Comparison of ENCODE assay signal across 9 mouse cellular contexts in genomic region chr12:111274447-111275149, GRCm38 (mm10). TPM values are rescaled to one million over a fixed set of nuclear protein-coding genes. Genes with fewer than 3 reads are reported as not detected.
DNase-seq lines count a peak whose midpoint lies in the region; ATAC-seq and TF ChIP-seq lines count a peak whose summit lies in the region.
"Had no signal": no experiment of that assay in that cellular context is flagged by ENCODE, and none has a peak within 500 bp of the region (broad histone marks: within the 10 kb centered on the region; RNA-seq: fewer than 3 reads in every experiment).

No protein-coding gene starts in this region.

- intact Hi-C loops in heart, postnatal 10 days (cut with DNase I), result loop anchor here (5.0 kb wide), 1 partner anchor 193 kb away; no protein-coding TSS in a partner anchor

- peaks cover 78% of the 10 kb centered on the region for H3K27me3 ChIP-seq in heart, embryonic 14.5 days (ENCODE audit: control insufficient read depth, insufficient read depth, low read length)
- H3K27me3 ChIP-seq in G1E (ENCODE audit: insufficient read depth, low read length), result peaks cover 22% of the 10 kb centered on the region
- H3K27me3 ChIP-seq in forebrain, embryonic 13.5 days, result peaks cover 83% of the 10 kb centered on the region
- H3K27me3 ChIP-seq in liver, embryonic 16.5 days (ENCODE audit: control insufficient read depth, insufficient read depth, low read depth, low read length), result peaks cover 76% of the 10 kb centered on the region

- peak overlapping the region; percentile 68 for H3K9ac ChIP-seq in heart, embryonic 14.5 days (ENCODE audit: low read length)
- peak overlapping the region; percentile 50 for H3K9ac ChIP-seq in forebrain, embryonic 13.5 days
- no peak overlapping the region for H3K9ac ChIP-seq in liver, embryonic 16.5 days (ENCODE audit: low read depth, low read length)

- TF ChIP-seq CTCF in G1E (IDR thresholded peaks at IDR 0.05; ENCODE audit: low read depth, low read length), result no peak

- peak overlapping the region; percentile 96 for H3K4me2 ChIP-seq in heart, embryonic 14.5 days (ENCODE audit: low read length)
- H3K4me2 ChIP-seq in forebrain, embryonic 13.5 days, result peak overlapping the region; percentile 74
- peak overlapping the region; percentile 53 for H3K4me2 ChIP-seq in liver, embryonic 16.5 days (ENCODE audit: low read depth, low read length)

- ATAC-seq in heart, embryonic 14.5 days (ENCODE audit: insufficient number of reproducible peaks, insufficient read depth, low FRiP score, low read depth), result 0 out of 2 replicates have a peak, but pooled peaks have one; percentile 10
- no peak for ATAC-seq in G1E (ENCODE audit: extremely low read depth, insufficient number of reproducible peaks, low FRiP score, poor library complexity, severe bottlenecking)
- ATAC-seq in forebrain, embryonic 13.5 days, result no peak; the same call in 1 of the 2 replicates
- ATAC-seq in liver, embryonic 16.5 days (ENCODE audit: low read depth), result no peak

- 4% methylated on average over 79 of the region's 80 CpGs for WGBS in heart, embryonic 14.5 days
- WGBS in forebrain, embryonic 13.5 days, result 3% methylated on average over 80 of the region's 80 CpGs
- WGBS in liver, embryonic 16.5 days (ENCODE audit: insufficient replicate concordance), result 4% methylated on average over 80 of the region's 80 CpGs

- DNase-seq in heart, postnatal 10 days, result no peak
- DNase-seq in G1E (ENCODE audit: low spot score), result no peak
- no peak for DNase-seq in frontal cortex, adult 2 months (ENCODE audit: extremely low spot score in 1 of 2, low spot score in 1 of 2)
- DNase-seq in layer of hippocampus, adult 9-10 months (ENCODE audit: low spot score), result no peak
- DNase-seq in layer of hippocampus, postnatal 25 days (ENCODE audit: extremely low spot score in 1 of 2, low spot score in 1 of 2), result no peak

- peak overlapping the region; percentile 42 to 53 for H3K4me3 ChIP-seq in heart, embryonic 14.5 days (ENCODE audit: control insufficient read depth in 1 of 2, insufficient read depth in 1 of 2, low read depth in 1 of 2, low read length in 2 of 2)
- peak overlapping the region; percentile 39; the same call in 1 of the 2 replicates for H3K4me3 ChIP-seq in G1E (ENCODE audit: low read depth, low read length)
- peak overlapping the region; percentile 43 for H3K4me3 ChIP-seq in forebrain, embryonic 13.5 days
- H3K4me3 ChIP-seq in liver, embryonic 16.5 days (ENCODE audit: low read depth, low read length), result peak overlapping the region; percentile 38

- H3K4me1 ChIP-seq in heart, embryonic 14.5 days (ENCODE audit: control insufficient read depth in 2 of 2, insufficient read depth in 2 of 2, low read length in 2 of 2), result peaks cover 13 to 21% of the 10 kb centered on the region in 2 experiments; a peak in 3 of 4 replicates
- H3K4me1 ChIP-seq in G1E (ENCODE audit: insufficient read depth, low read depth, low read length), result peaks cover 16% of the 10 kb centered on the region
- H3K4me1 ChIP-seq in forebrain, embryonic 13.5 days, result peaks cover 21% of the 10 kb centered on the region
- H3K4me1 ChIP-seq in liver, embryonic 16.5 days (ENCODE audit: control insufficient read depth, low read depth, low read length), result peaks cover 26% of the 10 kb centered on the region

- H3K9me3 ChIP-seq in heart, embryonic 14.5 days (ENCODE audit: control insufficient read depth, low read length), result peaks cover 5% of the 10 kb centered on the region; the same call in 1 of the 2 replicates
- H3K9me3 ChIP-seq in G1E (replicated peaks), result peaks cover 47% of the 10 kb centered on the region
- H3K9me3 ChIP-seq in forebrain, embryonic 13.5 days (replicated peaks), result peaks cover 10% of the 10 kb centered on the region; the same call in 1 of the 2 replicates
- H3K9me3 ChIP-seq in liver, embryonic 16.5 days (replicated peaks; ENCODE audit: control insufficient read depth, low read length), result no peaks in the 10 kb centered on the region

- no peak overlapping the region for H3K27ac ChIP-seq in heart, embryonic 14.5 days (replicated peaks in 1 of 2; ENCODE audit: control insufficient read depth in 1 of 2, insufficient read depth in 1 of 2, low read depth in 2 of 2, low read length in 2 of 2)
- no peak overlapping the region for H3K27ac ChIP-seq in forebrain, embryonic 13.5 days
- H3K27ac ChIP-seq in liver, embryonic 16.5 days (ENCODE audit: low read length), result no peak overlapping the region

- H3K36me3 ChIP-seq in heart, embryonic 14.5 days (ENCODE audit: control insufficient read depth, insufficient read depth, low read length), result no peaks in the 10 kb centered on the region
- no peaks in the 10 kb centered on the region for H3K36me3 ChIP-seq in G1E (replicated peaks)
- no peaks in the 10 kb centered on the region for H3K36me3 ChIP-seq in forebrain, embryonic 13.5 days (ENCODE audit: poor library complexity, severe bottlenecking)
- no peaks in the 10 kb centered on the region for H3K36me3 ChIP-seq in liver, embryonic 16.5 days (ENCODE audit: control insufficient read depth, insufficient read depth)

RNA-seq across cellular contexts. Expression of gene Amn, which starts 3.7 kb away (rescaled TPM):
- polyA plus RNA-seq in heart, embryonic 14.5 days (2014; fragmentation: Nextera tagmentation; extraction: Ambion mirVana), result 1.4 and 2.0 TPM in 2 replicates
- total RNA-seq in heart, postnatal 10 days (2021), result not detected
- total RNA-seq in G1E (2014; fragmentation: Nextera tagmentation), result not detected in 2 replicates
- not detected in 2 replicates for total RNA-seq in G1E (2017)
- polyA plus RNA-seq in G1E (2012), result 0.16 and 0.17 TPM in 2 replicates
- 0.76 and 0.98 TPM in 2 replicates for polyA plus RNA-seq in forebrain, embryonic 13.5 days (2015; fragmentation: Nextera tagmentation; extraction: Ambion mirVana)
- polyA plus RNA-seq in liver, embryonic 16.5 days (2015; fragmentation: Nextera tagmentation; extraction: Ambion mirVana), result 1.3 and 2.2 TPM in 2 replicates
- 11.3 and 15.5 TPM in 2 replicates for polyA plus RNA-seq in frontal cortex, adult 2 months (2012; rRNA removed)
- 1 to 10 TPM; 4.6 to 5.8 TPM for total RNA-seq in layer of hippocampus, postnatal 25 days (2021)
- total RNA-seq: hematopoietic stem cell, adult 5-6 weeks had no signal
